Mouse (Mus musculus) lung, adult 2 months (tissue): ENCODE measurements at regions not wholly inside any gene's neighbourhood (a gene's known extent, or its start where the extent isn't known, plus 50 kb on each side); places are given as distances from the start of the nearest gene placed in this dataset.
"Not testable (repeated sequence)": the region's sequence is repeated elsewhere in the genome, so short reads cannot be mapped to it uniquely, and the experiment has no call there.

Experiments
- DNase-seq: peaks from one replicate; pipeline ENCODE4 v3.0.0; 2022
- H3K4me1 ChIP-seq: fragments of 200-500 bp; 2 replicates; pipeline ENCODE4 v1.6.1; 2011; ENCODE audit warnings: low read length; ENCODE audit not compliant: control insufficient read depth, insufficient read depth
- H3K4me3 ChIP-seq: fragments of 200-500 bp; replicated peaks from 2 replicates; pipeline ENCODE3; 2011; ENCODE audit warnings: low read depth, mild to moderate bottlenecking, control low read depth, low read length; ENCODE audit errors: extremely low read depth
- CTCF ChIP-seq: fragments of 200-500 bp; IDR thresholded peaks from 2 replicates; pipeline ENCODE4 v1.5.1; 2011; ENCODE audit warnings: mild to moderate bottlenecking, low read length, control low read depth; ENCODE audit not compliant: insufficient read depth
- POLR2A ChIP-seq: fragments of 200-500 bp; IDR thresholded peaks from 2 replicates; pipeline ENCODE4 v1.6.1; 2011; ENCODE audit warnings: low read depth, mild to moderate bottlenecking, control low read depth, low read length, borderline replicate concordance; ENCODE audit errors: extremely low read depth
- WGBS: fragments of 180-500 bp; shearing (Covaris S2); methylation state at CpG from one replicate; pipeline ENCODE4 v1.1.7; 2018; 5-methylcytosine and 5-hydroxymethylcytosine counted together

GRCm38 (mm10) chr9:120233011-120233410 lies 68.3 kb upstream of the Myrip start:
- no peak for DNase-seq
- TF ChIP-seq POLR2A (no peak), CTCF (no peak)
- WGBS: 66% methylated on average over 3 of the region's 3 CpGs
- Histone ChIP-seq H3K4me1 (no peaks in the 10 kb centered on the region), H3K4me3 (no peak overlapping the region)

DNA sequence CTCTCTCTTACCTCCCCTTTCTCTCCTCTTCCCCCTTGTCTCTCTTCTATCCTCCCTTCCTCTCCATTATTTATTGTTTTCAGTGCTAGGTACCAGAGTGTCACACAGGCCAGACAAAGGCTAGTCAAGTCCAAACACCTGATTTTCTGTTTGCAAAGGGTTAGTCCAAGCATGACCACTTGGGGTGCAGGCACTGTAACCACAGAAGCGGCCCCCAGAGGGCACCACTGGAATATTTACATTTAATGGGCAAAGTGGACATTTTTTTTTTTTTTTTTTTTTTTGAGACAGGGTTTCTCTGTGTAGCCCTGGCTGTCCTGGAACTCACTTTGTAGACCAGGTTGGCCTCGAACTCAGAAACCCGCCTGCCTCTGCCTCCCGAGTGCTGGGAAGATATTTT lies 66.3 kb upstream of the Myrip start:
- not testable (repeated sequence) for DNase-seq, H3K4me3 ChIP-seq
- 83% methylated on average over 4 of the region's 4 CpGs for WGBS

GRCm38 (mm10) chr9:120245444-120245843 lies 55.9 kb upstream of the Myrip start:
- WGBS: 73% methylated on average over 5 of the region's 5 CpGs
- Histone ChIP-seq H3K4me3 (no peak overlapping the region), H3K4me1 (no peaks in the 10 kb centered on the region)
- no peak for DNase-seq
- TF ChIP-seq CTCF (no peak), POLR2A (no peak)

More for the DNA sequence above, 66.3 kb upstream of the Myrip start:
- H3K4me1 ChIP-seq: not testable (repeated sequence)
- TF ChIP-seq CTCF: 0 out of 2 replicates have a peak, but pooled peaks have one; percentile 22

DNA sequence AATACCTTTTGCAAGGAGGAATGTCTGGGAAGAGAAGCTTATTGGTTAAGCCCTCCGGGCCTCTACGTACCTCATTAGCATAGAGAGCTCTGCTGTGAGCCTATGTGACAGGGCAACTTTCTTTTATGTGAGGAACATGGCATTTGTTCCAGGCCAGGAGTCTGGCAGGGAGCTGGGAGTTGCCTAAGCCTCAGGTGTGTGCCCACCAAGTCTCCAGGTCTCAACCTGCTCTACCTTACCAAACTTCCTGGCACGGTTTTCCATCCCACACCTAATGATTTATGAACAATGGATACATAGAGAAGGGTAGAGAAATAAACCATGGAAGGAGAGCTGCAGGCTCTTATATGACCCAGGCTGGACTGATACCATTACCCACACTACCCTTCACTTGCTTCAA lies 52.6 kb upstream of the Myrip start:
- H3K4me3 ChIP-seq: no peak overlapping the region
- 83% methylated on average over 3 of the region's 3 CpGs for WGBS
- H3K4me1 ChIP-seq: no peaks in the 10 kb centered on the region
- TF ChIP-seq POLR2A: no peak
- no peak for TF ChIP-seq CTCF
- DNase-seq: no peak
